Mouse (Mus musculus): ENCODE results near the gene Olfr332. TPM values are rescaled to one million over a fixed set of nuclear protein-coding genes. Genes with fewer than 3 reads are reported as not detected.

Gene Olfr332
- 0.07 TPM for polyA plus RNA-seq (2017; shearing (Covaris generic))

DNA sequence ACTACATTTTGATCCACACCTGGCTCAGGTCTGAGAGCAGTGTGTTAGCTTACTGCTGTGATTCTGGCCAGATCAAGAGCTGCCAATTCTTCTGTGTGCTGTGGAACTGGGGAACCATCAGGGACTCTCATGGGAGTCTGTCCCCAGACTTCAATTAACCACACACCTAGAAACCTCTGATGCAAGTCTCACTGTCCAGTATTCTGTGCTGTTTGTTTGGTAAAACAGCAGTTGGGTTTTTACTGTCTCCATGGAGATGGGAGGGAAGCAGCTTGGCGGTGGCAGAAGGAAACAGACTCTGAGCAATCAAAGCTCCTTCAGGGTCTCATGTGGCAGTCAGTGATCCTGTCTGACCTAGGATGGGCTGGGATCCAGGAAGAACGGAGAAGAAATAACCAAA, at the start of gene Olfr332:
TSS of gene Olfr332 (minus strand) at position 101 of the 400 bp plus-strand sequence.

DNA sequence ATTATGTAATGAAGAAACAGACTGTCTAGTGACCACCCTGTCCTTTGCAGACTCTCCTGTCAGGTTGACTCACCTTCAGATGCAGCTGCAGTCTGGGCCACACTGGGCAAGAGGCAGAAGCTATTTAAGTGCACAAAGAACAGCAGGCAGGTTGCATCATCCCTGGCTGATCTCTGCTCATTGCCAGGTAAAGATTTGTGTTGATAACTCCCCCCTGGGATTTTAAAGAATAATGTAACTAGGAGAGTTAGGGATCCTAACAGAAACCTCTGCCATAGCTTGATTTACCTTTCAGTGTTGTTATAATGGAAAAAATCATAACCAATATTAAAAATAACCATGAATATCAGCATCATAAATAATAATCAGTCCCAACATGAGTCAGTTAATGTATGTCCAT, 42.4 kb upstream of the Olfr332 start, which contains the start of gene Olfr330:
TSS of gene Olfr330 (minus strand) at position 101 of the 400 bp plus-strand sequence.

DNA sequence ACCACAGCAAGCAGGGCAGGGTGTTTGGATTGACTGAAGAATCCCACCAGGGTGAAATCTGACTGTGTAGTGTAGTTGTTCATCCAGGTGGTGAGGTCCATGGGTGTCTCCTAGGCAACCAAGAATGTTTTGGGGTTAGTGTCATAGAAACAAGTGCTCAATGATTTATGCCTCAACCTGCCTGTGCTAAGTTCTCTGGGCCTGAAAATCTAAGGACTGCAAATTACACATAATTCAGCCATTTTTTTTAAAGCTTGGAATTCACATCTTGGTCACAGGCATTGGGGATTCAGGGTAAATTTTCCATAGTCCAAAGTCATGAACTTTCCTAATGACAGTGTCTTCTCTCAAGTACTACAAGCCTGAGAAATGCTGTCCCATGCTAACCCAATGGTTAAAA, 10.1 kb upstream of the Olfr332 start, which contains the start of gene Olfr331:
TSS of gene Olfr331 (minus strand) at position 101 of the 400 bp plus-strand sequence.

DNA sequence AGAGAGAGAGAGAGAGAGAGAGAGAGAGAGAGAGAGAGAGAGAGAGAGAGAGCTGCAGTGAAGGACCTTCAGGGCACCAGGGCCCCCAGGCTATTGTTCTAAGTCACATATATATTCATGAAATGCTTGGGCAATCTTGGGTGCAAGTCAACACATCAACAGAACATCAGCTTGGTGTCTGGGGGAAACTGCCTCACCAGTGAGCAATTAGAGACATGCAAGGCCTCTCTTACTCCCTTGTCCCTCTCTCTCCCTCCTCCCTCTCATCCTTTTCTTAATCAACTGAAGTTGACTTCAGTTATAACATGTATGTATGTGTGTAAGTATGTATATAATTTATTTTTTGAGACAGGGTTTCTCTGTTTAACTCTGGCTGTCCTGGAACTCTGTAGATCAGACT, 30.2 kb downstream of the Olfr332 start, which contains the start of gene Olfr30:
TSS of gene Olfr30 (minus strand) at position 101 of the 400 bp plus-strand sequence.

DNA sequence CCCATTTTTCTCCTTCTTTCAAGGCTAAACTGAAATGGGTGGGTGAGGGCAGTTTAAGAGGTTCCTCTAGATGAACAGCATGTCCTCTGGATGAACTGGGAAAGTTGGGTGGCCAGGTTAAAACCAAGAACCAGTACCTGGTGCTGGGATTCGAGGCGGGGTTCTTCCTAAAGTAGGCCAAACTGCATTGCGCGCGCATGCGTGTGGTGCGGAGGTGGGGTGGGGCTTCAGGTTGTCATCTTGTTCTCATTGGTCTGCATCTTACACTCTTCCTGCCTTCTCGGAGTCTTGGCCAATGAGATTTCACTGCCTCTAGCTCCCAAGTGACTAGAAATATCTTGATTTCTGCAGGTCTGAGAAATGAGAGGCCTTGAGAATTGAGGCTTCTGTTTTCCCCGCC, 39.6 kb downstream of the Olfr332 start, which contains the start of gene Lypd9:
TSS of gene Lypd9 (minus strand) at position 165 of the 400 bp plus-strand sequence.

Other genes starting within 250 kb of the Olfr332 start
- gene 4930438A08Rik, start 217.8 kb downstream of the Olfr332 start, polyA plus RNA-seq (2017; shearing (Covaris generic)), result not detected
- gene Zfp692, start 185.5 kb downstream of the Olfr332 start, polyA plus RNA-seq (2017; shearing (Covaris generic)), result 22.4 TPM
- 43.6 TPM for gene Zfp672, start 162.2 kb downstream of the Olfr332 start, polyA plus RNA-seq (2017; shearing (Covaris generic))
- 27.3 TPM for gene Sh3bp5l, start 161.8 kb downstream of the Olfr332 start, polyA plus RNA-seq (2017; shearing (Covaris generic))
- not detected for gene Lypd8, start 113.5 kb downstream of the Olfr332 start, polyA plus RNA-seq (2017; shearing (Covaris generic))
- not detected for gene 1810065E05Rik, start 71.4 kb downstream of the Olfr332 start, polyA plus RNA-seq (2017; shearing (Covaris generic))
- not detected for gene Gm12253, start 60.0 kb downstream of the Olfr332 start, polyA plus RNA-seq (2017; shearing (Covaris generic))
- gene Lypd9, start 39.6 kb downstream of the Olfr332 start, polyA plus RNA-seq (2017; shearing (Covaris generic)), result not detected
- not detected for gene Olfr30, start 30.3 kb downstream of the Olfr332 start, polyA plus RNA-seq (2017; shearing (Covaris generic))
- not detected for gene Olfr331, start 10.0 kb upstream of the Olfr332 start, polyA plus RNA-seq (2017; shearing (Covaris generic))
- not detected for gene Olfr330, start 42.3 kb upstream of the Olfr332 start, polyA plus RNA-seq (2017; shearing (Covaris generic))
- not detected for gene Olfr329-ps, start 53.9 kb upstream of the Olfr332 start, polyA plus RNA-seq (2017; shearing (Covaris generic))
- not detected for gene Olfr328, start 63.1 kb upstream of the Olfr332 start, polyA plus RNA-seq (2017; shearing (Covaris generic))
- not detected for gene Olfr224, start 78.0 kb upstream of the Olfr332 start, polyA plus RNA-seq (2017; shearing (Covaris generic))
- not detected for gene Olfr325, start 85.2 kb upstream of the Olfr332 start, polyA plus RNA-seq (2017; shearing (Covaris generic))
- not detected for gene Olfr324, start 102.6 kb upstream of the Olfr332 start, polyA plus RNA-seq (2017; shearing (Covaris generic))
- gene 2210407C18Rik, start 123.5 kb upstream of the Olfr332 start, polyA plus RNA-seq (2017; shearing (Covaris generic)), result not detected
- not detected for gene Olfr323, start 137.9 kb upstream of the Olfr332 start, polyA plus RNA-seq (2017; shearing (Covaris generic))
- gene Trim58, start 147.9 kb upstream of the Olfr332 start, polyA plus RNA-seq (2017; shearing (Covaris generic)), result not detected
- gene Olfr322, start 166.2 kb upstream of the Olfr332 start, polyA plus RNA-seq (2017; shearing (Covaris generic)), result not detected
- not detected for gene Olfr320, start 188.5 kb upstream of the Olfr332 start, polyA plus RNA-seq (2017; shearing (Covaris generic))
- not detected for gene Olfr319, start 206.6 kb upstream of the Olfr332 start, polyA plus RNA-seq (2017; shearing (Covaris generic))
- not detected for gene Olfr318, start 231.5 kb upstream of the Olfr332 start, polyA plus RNA-seq (2017; shearing (Covaris generic))
- gene Olfr317, start 246.7 kb upstream of the Olfr332 start, polyA plus RNA-seq (2017; shearing (Covaris generic)), result not detected